Mouse (Mus musculus) myocyte (in vitro differentiated cells): ENCODE data around the gene Terf2ip. TPM values are rescaled to one million over a fixed set of nuclear protein-coding genes. Genes with fewer than 3 reads are reported as not detected.

ENCODE experiments used
- H3K27me3 ChIP-seq: one replicate; pipeline ENCODE4 v1.6.1; 2011; ENCODE audit not compliant: control insufficient read depth, insufficient read depth, insufficient read length
- H3K36me3 ChIP-seq: one replicate; pipeline ENCODE4 v1.6.1; 2011; ENCODE audit not compliant: control insufficient read depth, insufficient read depth
- H3K4me2 ChIP-seq: one replicate; pipeline ENCODE4 v1.6.1; 2011; ENCODE audit warnings: low read depth, control low read depth
- H3K4me3 ChIP-seq: one replicate; pipeline ENCODE4 v1.5.1; 2011; ENCODE audit warnings: mild to moderate bottlenecking, control low read depth, moderate library complexity
- H3K79me2 ChIP-seq: one replicate; pipeline ENCODE4 v1.6.1; 2011; ENCODE audit not compliant: control insufficient read depth, insufficient read depth
- H3ac ChIP-seq: one replicate; pipeline ENCODE4 v1.6.1; 2011; ENCODE audit not compliant: control insufficient read depth, insufficient read length
- CEBPB ChIP-seq: IDR thresholded peaks from 2 replicates; pipeline ENCODE4 v1.6.1; 2011; ENCODE audit warnings: mild to moderate bottlenecking, moderate library complexity; ENCODE audit not compliant: poor library complexity, insufficient read depth, severe bottlenecking
- E2F4 ChIP-seq: IDR thresholded peaks from one replicate; pipeline ENCODE4 v1.6.1; 2011; ENCODE audit warnings: mild to moderate bottlenecking, control low read depth, moderate library complexity; ENCODE audit not compliant: insufficient read depth
- MAX ChIP-seq: IDR thresholded peaks from one replicate; pipeline ENCODE4 v1.6.1; 2011; ENCODE audit warnings: low read depth, mild to moderate bottlenecking, control low read depth
- MYOD1 ChIP-seq, 3 experiments: IDR thresholded peaks; one replicate each; pipeline ENCODE4 v1.6.1; 2011; ENCODE audit warnings: control low read depth in 2 of 3, low read depth in 2 of 3, mild to moderate bottlenecking in 2 of 3, moderate library complexity in 1 of 3; ENCODE audit not compliant: insufficient read length in 2 of 3, control insufficient read depth in 1 of 3
- MYOG ChIP-seq, 3 experiments: IDR thresholded peaks; one replicate each; pipeline ENCODE4 v1.6.1; 2011; ENCODE audit warnings: control low read depth in 2 of 3, low read depth in 2 of 3, mild to moderate bottlenecking in 2 of 3; ENCODE audit not compliant: insufficient read length in 2 of 3, control insufficient read depth in 1 of 3, insufficient read depth in 1 of 3
- POLR2A ChIP-seq: IDR thresholded peaks from one replicate; pipeline ENCODE4 v1.6.1; 2011; ENCODE audit warnings: low read depth, mild to moderate bottlenecking, control low read depth, moderate library complexity; ENCODE audit not compliant: insufficient read length
- POLR2AphosphoS2 ChIP-seq: IDR thresholded peaks from one replicate; pipeline ENCODE4 v1.6.1; 2011; ENCODE audit warnings: low read depth, control low read depth; ENCODE audit not compliant: insufficient read length
- REST ChIP-seq: IDR thresholded peaks from one replicate; pipeline ENCODE4 v1.6.1; 2011; ENCODE audit warnings: mild to moderate bottlenecking, control low read depth, moderate library complexity; ENCODE audit not compliant: insufficient read depth, insufficient read length
- SRF ChIP-seq: IDR thresholded peaks from one replicate; pipeline ENCODE4 v1.6.1; 2011; ENCODE audit warnings: low read depth; ENCODE audit not compliant: control insufficient read depth, insufficient read length
- TCF12 ChIP-seq: IDR thresholded peaks from one replicate; pipeline ENCODE4 v1.6.1; 2011; ENCODE audit warnings: mild to moderate bottlenecking, control low read depth; ENCODE audit not compliant: poor library complexity, insufficient read depth, severe bottlenecking
- TCF3 ChIP-seq: IDR thresholded peaks from one replicate; pipeline ENCODE4 v1.6.1; 2011; ENCODE audit warnings: low read depth, control low read depth; ENCODE audit not compliant: insufficient read length
- USF1 ChIP-seq: IDR thresholded peaks from one replicate; pipeline ENCODE4 v1.6.1; 2011; ENCODE audit warnings: low read depth, mild to moderate bottlenecking, control low read depth, moderate library complexity
- polyA plus RNA-seq: library from polyadenylated mRNA; unstranded; fragments of >200 nt; fragmentation: generic; extraction: Trizol; gene quantifications from one replicate; pipeline ENCODE4 v1.2.1, GENCODE M21; 2012; ENCODE audit warnings: missing spikeins

Gene Terf2ip
- polyA plus RNA-seq, 1 experiment, result 6.8 TPM

GRCm38 (mm10) chr8:112045896-112046295 is 34.7 kb downstream of the Terf2ip start:
- no peak overlapping the region for H3ac ChIP-seq
- no peaks in the 10 kb centered on the region for H3K36me3 ChIP-seq
- no peak overlapping the region for H3K4me2 ChIP-seq
- peaks cover 13% of the 10 kb centered on the region for H3K27me3 ChIP-seq
- TF ChIP-seq MYOD1 (IDR thresholded peaks at IDR 0.05; ENCODE audit: control insufficient read depth in 1 of 3, insufficient read length in 2 of 3, low read depth in 2 of 3), result no peak
- TF ChIP-seq POLR2A, result no peak
- no peak for TF ChIP-seq TCF12
- no peak for TF ChIP-seq MAX
- no peak for TF ChIP-seq CEBPB
- TF ChIP-seq E2F4, result no peak
- TF ChIP-seq REST, result no peak
- TF ChIP-seq TCF3, result no peak
- no peak for TF ChIP-seq MYOG (IDR thresholded peaks at IDR 0.05; ENCODE audit: control insufficient read depth in 1 of 3, insufficient read depth in 1 of 3, insufficient read length in 2 of 3, low read depth in 2 of 3)
- TF ChIP-seq USF1, result no peak
- no peak for TF ChIP-seq SRF
- H3K79me2 ChIP-seq, result no peaks in the 10 kb centered on the region
- no peak overlapping the region for H3K4me3 ChIP-seq

GRCm38 (mm10) chr8:112048293-112048692 is 37.1 kb downstream of the Terf2ip start:
- H3K27me3 ChIP-seq, result no peaks in the 10 kb centered on the region
- no peak overlapping the region for H3ac ChIP-seq
- H3K36me3 ChIP-seq, result no peaks in the 10 kb centered on the region
- no peaks in the 10 kb centered on the region for H3K79me2 ChIP-seq
- H3K4me3 ChIP-seq, result no peak overlapping the region
- no peak overlapping the region for H3K4me2 ChIP-seq
- TF ChIP-seq SRF (no peak), E2F4 (no peak), USF1 (no peak), POLR2AphosphoS2 (no peak), TCF3 (no peak), MYOD1 (IDR thresholded peaks at IDR 0.05; ENCODE audit: control insufficient read depth in 1 of 3, insufficient read length in 2 of 3, low read depth in 2 of 3) (no peak)

- Histone ChIP-seq H3K4me2 (no peak overlapping the region), H3K4me3 (no peak overlapping the region), H3ac (no peak overlapping the region), H3K79me2 (no peaks in the 10 kb centered on the region), H3K27me3 (peaks cover under 1% of the 10 kb centered on the region), H3K36me3 (no peaks in the 10 kb centered on the region)
- TF ChIP-seq POLR2A (no peak), TCF12 (no peak), MYOG (IDR thresholded peaks at IDR 0.05; ENCODE audit: control insufficient read depth in 1 of 3, insufficient read depth in 1 of 3, insufficient read length in 2 of 3, low read depth in 2 of 3) (no peak), USF1 (no peak), MYOD1 (IDR thresholded peaks at IDR 0.05; ENCODE audit: control insufficient read depth in 1 of 3, insufficient read length in 2 of 3, low read depth in 2 of 3) (no peak), REST (no peak), MAX (no peak), E2F4 (no peak), SRF (no peak), TCF3 (no peak), POLR2AphosphoS2 (no peak), CEBPB (no peak)
These were observed 38.8 kb downstream of the Terf2ip start for GRCm38 (mm10) chr8:112049984-112050383.

GRCm38 (mm10) chr8:112051537-112051936 is 40.3 kb downstream of the Terf2ip start:
- Histone ChIP-seq H3K36me3 (no peaks in the 10 kb centered on the region), H3ac (no peak overlapping the region), H3K4me3 (no peak overlapping the region), H3K27me3 (peaks cover 11% of the 10 kb centered on the region), H3K4me2 (no peak overlapping the region), H3K79me2 (no peaks in the 10 kb centered on the region)
- TF ChIP-seq REST (no peak), SRF (no peak), USF1 (no peak), POLR2A (no peak), E2F4 (no peak), CEBPB (no peak), MYOD1 (IDR thresholded peaks at IDR 0.05; ENCODE audit: control insufficient read depth in 1 of 3, insufficient read length in 2 of 3, low read depth in 2 of 3) (no peak), MAX (no peak), TCF3 (no peak), TCF12 (no peak), MYOG (IDR thresholded peaks at IDR 0.05; ENCODE audit: control insufficient read depth in 1 of 3, insufficient read depth in 1 of 3, insufficient read length in 2 of 3, low read depth in 2 of 3) (no peak), POLR2AphosphoS2 (no peak)

- H3K36me3 ChIP-seq, result no peaks in the 10 kb centered on the region
- no peak overlapping the region for H3K4me2 ChIP-seq
- no peak overlapping the region for H3ac ChIP-seq
- no peaks in the 10 kb centered on the region for H3K79me2 ChIP-seq
- no peak overlapping the region for H3K4me3 ChIP-seq
- peaks cover 11% of the 10 kb centered on the region for H3K27me3 ChIP-seq
- no peak for TF ChIP-seq CEBPB
- TF ChIP-seq REST, result no peak
- no peak for TF ChIP-seq POLR2AphosphoS2
- no peak for TF ChIP-seq MYOD1 (IDR thresholded peaks at IDR 0.05; ENCODE audit: control insufficient read depth in 1 of 3, insufficient read length in 2 of 3, low read depth in 2 of 3)
- no peak for TF ChIP-seq SRF
- TF ChIP-seq TCF3, result no peak
- TF ChIP-seq POLR2A, result no peak
- no peak for TF ChIP-seq USF1
- no peak for TF ChIP-seq E2F4
- no peak for TF ChIP-seq MYOG (IDR thresholded peaks at IDR 0.05; ENCODE audit: control insufficient read depth in 1 of 3, insufficient read depth in 1 of 3, insufficient read length in 2 of 3, low read depth in 2 of 3)
- TF ChIP-seq TCF12, result no peak
- TF ChIP-seq MAX, result no peak
These were observed 43.3 kb downstream of the Terf2ip start for GRCm38 (mm10) chr8:112054456-112054855.
